ENCODE assay signal across 8 mouse cellular contexts in the genomic region with DNA sequence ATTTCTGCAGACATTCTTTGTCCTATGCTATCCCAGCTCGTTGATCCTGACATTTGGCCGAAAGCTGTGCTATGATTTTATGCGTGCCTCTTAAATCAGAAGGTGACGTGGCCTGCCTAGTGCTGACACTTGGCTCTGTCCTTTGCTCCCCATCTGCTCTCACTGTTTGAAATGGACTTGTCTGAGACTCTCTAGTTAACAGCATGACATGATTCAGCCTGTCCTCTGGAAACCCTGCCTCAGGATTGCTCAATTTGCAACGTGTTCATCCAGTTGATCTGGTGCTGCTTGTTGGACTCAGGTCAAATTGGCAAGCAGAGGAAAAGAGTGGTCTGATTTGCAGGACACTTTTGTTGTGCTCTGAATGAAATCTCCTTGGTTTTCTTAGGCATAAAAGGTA. TPM values are rescaled to one million over a fixed set of nuclear protein-coding genes. Genes with fewer than 3 reads are reported as not detected.
A peak's percentile ranks its signal among the peaks of the same experiment; 100 is the strongest.
DNase-seq lines count a peak whose midpoint lies in the region; ATAC-seq and TF ChIP-seq lines count a peak whose summit lies in the region.

No protein-coding gene starts in this region.

- ATAC-seq in megakaryocyte progenitor cell, adult 5-6 weeks (replicated peaks; ENCODE audit: poor library complexity) = no peak
- no peak for ATAC-seq in hindbrain, embryonic 12.5 days (ENCODE audit: low FRiP score)

- H3K27me3 ChIP-seq in hindbrain, embryonic 12.5 days = no peaks in the 10 kb centered on the region

- H3K9ac ChIP-seq in hindbrain, embryonic 12.5 days = no peak overlapping the region

- intact Hi-C loops in left cerebral cortex, postnatal 25 days (cut with DNase I) = no loop called here

- H3K4me1 ChIP-seq in embryonic fibroblast, embryonic 13.5 days (ENCODE audit: control insufficient read depth, insufficient read depth, low read length) = no peaks in the 10 kb centered on the region; the same call in 1 of the 2 replicates
- no peaks in the 10 kb centered on the region for H3K4me1 ChIP-seq in hindbrain, embryonic 12.5 days

- TF ChIP-seq POLR2A in embryonic fibroblast, embryonic 13.5 days (IDR thresholded peaks at IDR 0.05; ENCODE audit: low read depth, low read length) = no peak

- H3K4me3 ChIP-seq in embryonic fibroblast, embryonic 13.5 days (ENCODE audit: insufficient read depth, low read length) = no peak overlapping the region
- H3K4me3 ChIP-seq in hindbrain, embryonic 12.5 days = no peak overlapping the region

- no peak for TF ChIP-seq CTCF in embryonic fibroblast, embryonic 13.5 days (IDR thresholded peaks at IDR 0.05; ENCODE audit: borderline replicate concordance, insufficient read depth, low read length)

- DNase-seq in ovary, adult 18-20 months (ENCODE audit: low spot score) = peak; percentile 49
- DNase-seq in ovary, postnatal 10 days (ENCODE audit: low spot score) = no peak
- DNase-seq in kidney, adult 11 months = peak; percentile 44
- DNase-seq in ovary, postnatal 14 days (ENCODE audit: low spot score) = peak; percentile 33
- no peak for DNase-seq in left cerebral cortex, postnatal 25 days (ENCODE audit: low spot score in 2 of 2)

- 90% methylated on average over 5 of the region's 5 CpGs for WGBS in hindbrain, embryonic 12.5 days

- H3K4me2 ChIP-seq in hindbrain, embryonic 12.5 days (replicated peaks) = no peak overlapping the region

- peak overlapping the region; percentile 10; the same call in 1 of the 2 replicates for H3K27ac ChIP-seq in embryonic fibroblast, embryonic 13.5 days (ENCODE audit: insufficient read depth, low read length)
- no peak overlapping the region for H3K27ac ChIP-seq in hindbrain, embryonic 12.5 days

- no peaks in the 10 kb centered on the region for H3K9me3 ChIP-seq in hindbrain, embryonic 12.5 days (replicated peaks)

- H3K36me3 ChIP-seq in hindbrain, embryonic 12.5 days = no peaks in the 10 kb centered on the region

RNA-seq across cellular contexts. Expression of a gene that starts 57.7 kb away (rescaled TPM):
- polyA plus RNA-seq in embryonic fibroblast, embryonic 13.5 days (2011; ENCODE audit: insufficient read length, low read depth, missing spikeins) = 81.1 and 208 TPM in 2 replicates
- total RNA-seq in left cerebral cortex, postnatal 25 days (2021) = 1 to 10 TPM; 1.9 to 2.5 TPM
- 0.02 and 0.07 TPM in 2 replicates for total RNA-seq in megakaryocyte progenitor cell, adult 5-6 weeks (2015)
- total RNA-seq in megakaryocyte progenitor cell, adult 5-6 weeks (2017) = 0.03 and 0.04 TPM in 2 replicates
- 7.4 and 9.7 TPM in 2 replicates for polyA plus RNA-seq in hindbrain, embryonic 12.5 days (2016; fragmentation: Nextera tagmentation; extraction: Ambion mirVana)

Comparison
In these comparisons a context has a peak if more than half of its experiments do, and no peak if none do; other contexts are left out.
1. DNase-seq: peak in ovary, adult 18-20 months (single experiment), kidney, adult 11 months (single experiment) and ovary, postnatal 14 days (single experiment); none in ovary, postnatal 10 days (single experiment) and left cerebral cortex, postnatal 25 days (0 of 2).